Mouse (Mus musculus) heart, adult 2 months (tissue): ENCODE data around the gene Acvr1b.

Experiments used
- CTCF ChIP-seq: fragments of 200-600 bp; IDR thresholded peaks from 2 replicates; pipeline ENCODE4 v1.8.1; 2022; ENCODE audit warnings: antibody characterized with exemption, mild to moderate bottlenecking, moderate library complexity
- EP300 ChIP-seq: fragments of 200-500 bp; IDR thresholded peaks from 2 replicates; pipeline ENCODE4 v1.6.1; 2011; ENCODE audit warnings: low read depth, low read length, control low read depth; ENCODE audit not compliant: insufficient read depth
- POLR2A ChIP-seq: fragments of 200-500 bp; IDR thresholded peaks from 2 replicates; pipeline ENCODE4 v1.6.1; 2011; ENCODE audit warnings: mild to moderate bottlenecking, low read depth, low read length, control low read depth; ENCODE audit not compliant: insufficient read depth

DNA sequence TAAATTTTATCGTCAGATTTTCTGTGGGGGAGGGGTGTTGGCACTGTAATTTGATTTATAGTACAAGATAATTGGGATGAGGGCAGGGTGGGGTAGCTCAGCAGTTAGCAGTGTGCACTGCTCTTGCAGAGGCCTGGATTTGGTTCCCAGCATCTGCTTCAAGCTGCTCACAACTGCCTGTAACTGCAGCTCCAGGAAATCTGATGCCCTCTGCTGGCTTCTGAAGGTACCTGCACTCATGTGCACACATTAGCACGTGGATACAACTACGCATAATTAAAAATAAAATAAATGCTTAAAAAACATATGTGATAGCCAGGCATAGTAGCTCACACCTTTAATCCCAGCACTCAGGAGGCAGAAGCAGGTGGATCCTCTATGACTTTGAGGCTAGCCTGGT is 11.7 kb downstream of the Acvr1b start:
- peak; percentile 41 for TF ChIP-seq CTCF
- TF ChIP-seq POLR2A, result no peak
- TF ChIP-seq EP300, result no peak
